Mouse (Mus musculus): ENCODE data around the gene Abi3.

GRCm38 (mm10) chr11:95869442-95869841 lies 27.2 kb upstream of the Abi3 start:
- TF ChIP-seq GATA1 (IDR thresholded peaks at IDR 0.05; ENCODE audit: low read length) (no peak), TAL1 (IDR thresholded peaks at IDR 0.05; ENCODE audit: low read length) (no peak)
